In the genomic region with DNA sequence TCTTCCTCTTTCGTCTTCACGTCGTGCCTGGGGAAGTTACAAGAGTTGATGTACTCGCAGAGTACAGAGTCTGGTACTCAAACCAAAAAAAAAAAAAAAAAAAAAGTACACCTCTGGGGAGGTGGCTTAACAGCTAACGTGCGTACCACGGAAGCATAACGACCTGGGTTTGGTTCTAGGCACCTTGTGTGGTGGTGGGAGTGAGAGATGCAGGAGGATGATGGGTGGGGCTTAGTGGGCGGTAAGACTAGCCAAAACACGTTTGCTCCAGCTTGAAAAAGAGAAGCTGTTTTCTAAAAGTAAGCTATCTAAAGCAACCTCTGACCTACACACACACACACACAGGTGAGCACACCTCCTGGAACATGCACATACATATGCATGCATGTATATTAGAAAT, we compare ENCODE assay signal across 14 mouse cellular contexts. TPM values are rescaled to one million over a fixed set of nuclear protein-coding genes. Genes with fewer than 3 reads are reported as not detected.
A peak's percentile ranks its signal among the peaks of the same experiment; 100 is the strongest.
DNase-seq lines count a peak whose midpoint lies in the region; ATAC-seq and TF ChIP-seq lines count a peak whose summit lies in the region.
"Had no signal": no experiment of that assay in that cellular context is flagged by ENCODE, and none has a peak within 500 bp of the region (broad histone marks: within the 10 kb centered on the region; RNA-seq: fewer than 3 reads in every experiment).

No protein-coding gene starts in this region.

- peaks cover 12% of the 10 kb centered on the region; the same call in 1 of the 2 replicates for H3K27me3 ChIP-seq in heart, embryonic 14.5 days (ENCODE audit: control insufficient read depth, insufficient read depth, low read length)
- no peaks in the 10 kb centered on the region for H3K27me3 ChIP-seq in kidney, postnatal 0 days (ENCODE audit: insufficient read depth, low read length)
- H3K27me3 ChIP-seq: neural tube, embryonic 15.5 days had no signal

- 24% methylated on average over 10 of the region's 10 CpGs for WGBS in heart, embryonic 14.5 days
- 12% methylated on average over 10 of the region's 10 CpGs for WGBS in kidney, postnatal 0 days

- H3K9me3 ChIP-seq in heart, embryonic 14.5 days (ENCODE audit: control insufficient read depth, low read length), result no peaks in the 10 kb centered on the region
- H3K9me3 ChIP-seq in kidney, postnatal 0 days (replicated peaks; ENCODE audit: low read length), result no peaks in the 10 kb centered on the region
- H3K9me3 ChIP-seq: limb, embryonic 13.5 days; neural tube, embryonic 15.5 days had no signal

- no peaks in the 10 kb centered on the region for H3K36me3 ChIP-seq in heart, embryonic 14.5 days (ENCODE audit: control insufficient read depth, insufficient read depth, low read length)
- no peaks in the 10 kb centered on the region for H3K36me3 ChIP-seq in kidney, postnatal 0 days (ENCODE audit: insufficient read depth, low read length)
- H3K36me3 ChIP-seq: limb, embryonic 13.5 days; neural tube, embryonic 15.5 days had no signal

- H3K4me2 ChIP-seq in heart, embryonic 14.5 days (ENCODE audit: low read length), result 0 out of 2 replicates have a peak overlapping the region, but pooled peaks have one; percentile 54
- peak overlapping the region; percentile 32; the same call in 1 of the 2 replicates for H3K4me2 ChIP-seq in kidney, postnatal 0 days (ENCODE audit: low read length)
- H3K4me2 ChIP-seq: neural tube, embryonic 15.5 days had no signal

- H3K4me3 ChIP-seq in heart, embryonic 14.5 days (ENCODE audit: control insufficient read depth in 1 of 2, insufficient read depth in 1 of 2, low read depth in 1 of 2, low read length in 2 of 2), result no peak overlapping the region
- H3K4me3 ChIP-seq in kidney, postnatal 0 days (replicated peaks; ENCODE audit: low read depth, low read length), result no peak overlapping the region
- H3K4me3 ChIP-seq: limb, embryonic 13.5 days; neural tube, embryonic 15.5 days had no signal

- no peak overlapping the region for H3K9ac ChIP-seq in heart, embryonic 14.5 days (ENCODE audit: low read length)
- H3K9ac ChIP-seq in kidney, postnatal 0 days (ENCODE audit: low read depth, low read length), result no peak overlapping the region
- H3K9ac ChIP-seq: limb, embryonic 13.5 days; liver, embryonic 14.5 days; neural tube, embryonic 15.5 days had no signal

- intact Hi-C loops in heart, postnatal 14 days (cut with DNase I), result no loop called here

- no peak for DNase-seq in heart, postnatal 14 days
- no peak for DNase-seq in kidney, postnatal 0 days (ENCODE audit: low spot score)
- DNase-seq in kidney, postnatal 36 days, result no peak
- DNase-seq in ES-CJ7 (ENCODE audit: low read depth, low spot score) (peak; percentile 70), ZHBTc4 (ENCODE audit: low read depth, low spot score) (peak; percentile 59), adipocyte (ENCODE audit: low spot score) (no peak)
- DNase-seq: adrenal gland, postnatal 14 days; cerebellum, adult 18-20 months; layer of hippocampus, adult 9-11 months; thymus, postnatal 25 days had no signal

- no peak for TF ChIP-seq CTCF in kidney, postnatal 0 days (IDR thresholded peaks at IDR 0.05; ENCODE audit: low read depth)

- H3K4me1 ChIP-seq in heart, embryonic 14.5 days (ENCODE audit: control insufficient read depth in 2 of 2, insufficient read depth in 2 of 2, low read length in 2 of 2), result peaks cover 9 to 14% of the 10 kb centered on the region in 2 experiments
- peaks cover 3% of the 10 kb centered on the region; the same call in 1 of the 2 replicates for H3K4me1 ChIP-seq in kidney, postnatal 0 days (replicated peaks; ENCODE audit: insufficient read depth, low read length)

- no peak for ATAC-seq in heart, embryonic 14.5 days (ENCODE audit: insufficient number of reproducible peaks, insufficient read depth, low FRiP score, low read depth)
- no peak for ATAC-seq in kidney, postnatal 0 days (replicated peaks; ENCODE audit: low FRiP score, low read depth)

- H3K27ac ChIP-seq in heart, embryonic 14.5 days (replicated peaks in 1 of 2; ENCODE audit: control insufficient read depth in 1 of 2, insufficient read depth in 1 of 2, low read depth in 2 of 2, low read length in 2 of 2), result no peak overlapping the region
- no peak overlapping the region for H3K27ac ChIP-seq in kidney, postnatal 0 days
- H3K27ac ChIP-seq: limb, embryonic 13.5 days; liver, embryonic 14.5 days; neural tube, embryonic 15.5 days had no signal

RNA-seq across cellular contexts. Expression of gene Msi1, which starts 34.6 kb away (rescaled TPM):
- 2.7 and 3.3 TPM in 2 replicates for polyA plus RNA-seq in heart, embryonic 14.5 days (2014; fragmentation: Nextera tagmentation; extraction: Ambion mirVana)
- 1 to 10 TPM; 1.9 to 2.0 TPM for total RNA-seq in heart, postnatal 14 days (2021)
- 12.4 and 13.3 TPM in 2 replicates for polyA plus RNA-seq in kidney, postnatal 0 days (2015; fragmentation: Nextera tagmentation; extraction: Ambion mirVana)

RNA-seq across cellular contexts. Expression of gene Cox6a1, which starts 46.1 kb away (rescaled TPM):
- 1,685 and 1,706 TPM in 2 replicates for polyA plus RNA-seq in heart, embryonic 14.5 days (2014; fragmentation: Nextera tagmentation; extraction: Ambion mirVana)
- 100 to 1,000 TPM; 367 to 372 TPM for total RNA-seq in heart, postnatal 14 days (2021)
- polyA plus RNA-seq in kidney, postnatal 0 days (2015; fragmentation: Nextera tagmentation; extraction: Ambion mirVana), result 1,591 and 1,635 TPM in 2 replicates

RNA-seq across cellular contexts. Expression of gene Triap1, which starts 53.8 kb away (rescaled TPM):
- polyA plus RNA-seq in heart, embryonic 14.5 days (2014; fragmentation: Nextera tagmentation; extraction: Ambion mirVana), result 42.9 and 47.6 TPM in 2 replicates
- 10 to 100 TPM; 21.1 to 23.1 TPM for total RNA-seq in heart, postnatal 14 days (2021)
- polyA plus RNA-seq in kidney, postnatal 0 days (2015; fragmentation: Nextera tagmentation; extraction: Ambion mirVana), result 58.7 and 59.0 TPM in 2 replicates

RNA-seq across cellular contexts. Expression of gene Gatc, which starts 53.9 kb away (rescaled TPM):
- 28.3 and 29.1 TPM in 2 replicates for polyA plus RNA-seq in heart, embryonic 14.5 days (2014; fragmentation: Nextera tagmentation; extraction: Ambion mirVana)
- total RNA-seq in heart, postnatal 14 days (2021), result 10 to 100 TPM; 16.0 to 17.0 TPM
- 19.8 and 20.8 TPM in 2 replicates for polyA plus RNA-seq in kidney, postnatal 0 days (2015; fragmentation: Nextera tagmentation; extraction: Ambion mirVana)

Comparison
In these comparisons a context has a peak if more than half of its experiments do, and no peak if none do; other contexts are left out.
1. DNase-seq: peak in ES-CJ7 (single experiment) and ZHBTc4 (single experiment); none in heart, postnatal 14 days (0 of 2), kidney, postnatal 0 days (single experiment), kidney, postnatal 36 days (0 of 2) and adipocyte (single experiment).